Mouse (Mus musculus): ENCODE results near the gene Sema5b. TPM values are rescaled to one million over a fixed set of nuclear protein-coding genes. Genes with fewer than 3 reads are reported as not detected.

Gene Sema5b
- polyA plus RNA-seq, 1 experiment, result 64.3 TPM

DNA sequence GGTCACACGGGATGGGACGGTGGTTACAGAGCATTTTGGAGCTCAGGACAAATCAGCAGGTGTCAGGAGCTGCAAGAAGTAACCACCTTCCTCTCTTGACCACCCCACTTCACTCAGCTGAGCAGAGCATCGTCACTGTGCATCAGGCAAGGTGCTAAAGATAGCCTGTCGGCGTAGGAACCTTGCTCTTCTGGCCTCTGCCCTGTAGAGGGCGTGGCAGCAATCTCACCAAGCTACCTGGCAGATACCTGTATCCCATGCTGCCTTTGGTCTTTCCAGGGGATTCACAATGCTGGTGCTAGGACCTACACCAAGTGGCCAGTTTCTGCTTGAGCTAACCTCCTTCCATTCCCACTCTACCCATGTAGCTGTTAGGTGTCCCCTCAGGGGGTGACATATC lies 55.3 kb downstream of the Sema5b start:
- Histone ChIP-seq H3K4me1 (ENCODE audit: control insufficient read depth, insufficient read depth, low read length) (peaks cover 3% of the 10 kb centered on the region; the same call in 1 of the 2 replicates), H3K36me3 (ENCODE audit: control insufficient read depth, insufficient read depth, low read length) (no peaks in the 10 kb centered on the region), H3K27me3 (ENCODE audit: control insufficient read depth, insufficient read depth, low read length) (no peaks in the 10 kb centered on the region), H3K4me3 (ENCODE audit: control insufficient read depth, low read depth, low read length) (no peak overlapping the region), H3K27ac (ENCODE audit: control insufficient read depth, insufficient read depth, low read depth, low read length) (no peak overlapping the region)
- TF ChIP-seq POLR2A (IDR thresholded peaks at IDR 0.05; ENCODE audit: control insufficient read depth, low read depth, low read length), result no peak
- no peak for TF ChIP-seq CTCF (IDR thresholded peaks at IDR 0.05; ENCODE audit: control insufficient read depth, insufficient read depth, insufficient replicate concordance, low read depth, low read length)

DNA sequence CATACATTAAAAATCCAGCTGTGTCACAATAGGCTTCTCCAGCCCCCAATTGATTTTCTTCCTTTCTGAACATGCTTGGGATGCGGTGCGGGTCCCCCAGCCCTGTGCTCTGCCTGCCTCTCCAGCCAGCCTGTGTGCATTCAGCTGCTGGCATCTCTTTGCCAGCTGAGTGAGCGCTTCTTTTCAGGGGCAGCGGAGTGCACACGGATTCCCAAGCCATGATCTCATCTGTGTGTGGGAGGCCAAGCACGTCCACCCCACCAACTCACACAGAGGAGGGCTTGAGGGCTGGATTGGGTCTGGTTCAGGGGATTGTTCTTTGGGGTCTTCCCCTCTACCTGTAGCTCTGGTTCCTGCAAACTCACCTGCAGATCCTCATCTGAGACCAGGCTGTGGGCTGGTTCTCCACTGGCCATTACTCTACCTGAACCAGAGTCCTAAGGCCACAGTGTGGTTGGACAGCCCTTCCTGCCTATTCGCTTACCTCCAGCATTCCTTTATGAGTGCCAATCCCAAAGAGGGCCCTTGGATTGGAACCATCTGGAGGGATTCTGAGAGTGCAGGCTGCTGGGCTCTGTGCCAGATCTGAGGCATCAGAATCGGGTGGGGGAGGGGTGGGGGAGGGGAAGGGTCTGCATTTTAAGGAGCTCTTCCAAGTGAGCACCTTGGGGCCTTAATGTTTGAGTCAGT lies 55.9 kb downstream of the Sema5b start:
- Histone ChIP-seq H3K4me1 (ENCODE audit: control insufficient read depth, insufficient read depth, low read length) (peaks cover 3% of the 10 kb centered on the region; the same call in 1 of the 2 replicates), H3K4me3 (ENCODE audit: control insufficient read depth, low read depth, low read length) (no peak overlapping the region), H3K27me3 (ENCODE audit: control insufficient read depth, insufficient read depth, low read length) (no peaks in the 10 kb centered on the region), H3K27ac (ENCODE audit: control insufficient read depth, insufficient read depth, low read depth, low read length) (no peak overlapping the region), H3K36me3 (ENCODE audit: control insufficient read depth, insufficient read depth, low read length) (no peaks in the 10 kb centered on the region)
- TF ChIP-seq CTCF (IDR thresholded peaks at IDR 0.05; ENCODE audit: control insufficient read depth, insufficient read depth, insufficient replicate concordance, low read depth, low read length), result no peak
- TF ChIP-seq POLR2A (IDR thresholded peaks at IDR 0.05; ENCODE audit: control insufficient read depth, low read depth, low read length), result no peak

DNA sequence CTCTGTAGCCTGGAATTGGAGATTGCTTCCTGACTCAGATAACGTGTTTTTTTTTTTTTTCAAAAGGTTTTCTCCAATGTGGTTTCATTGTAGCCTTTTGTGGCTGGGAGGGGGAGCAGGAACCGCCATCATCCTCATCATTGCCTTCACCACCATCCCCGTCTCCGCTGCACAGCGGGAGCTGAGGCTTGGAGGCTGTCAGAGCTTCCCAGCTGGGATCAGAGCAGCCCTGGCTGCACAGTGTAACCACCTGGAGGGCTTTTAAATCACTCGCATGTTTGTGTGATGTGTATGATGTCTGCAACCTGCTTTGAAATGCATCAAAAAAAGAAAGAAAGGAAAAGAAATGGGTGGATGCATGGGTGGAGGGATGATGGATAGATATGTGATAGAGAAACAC lies 57.0 kb downstream of the Sema5b start:
- Histone ChIP-seq H3K4me3 (ENCODE audit: control insufficient read depth, low read depth, low read length) (no peak overlapping the region), H3K27me3 (ENCODE audit: control insufficient read depth, insufficient read depth, low read length) (no peaks in the 10 kb centered on the region), H3K36me3 (ENCODE audit: control insufficient read depth, insufficient read depth, low read length) (no peaks in the 10 kb centered on the region), H3K4me1 (ENCODE audit: control insufficient read depth, insufficient read depth, low read length) (peaks cover 3% of the 10 kb centered on the region; the same call in 1 of the 2 replicates), H3K27ac (ENCODE audit: control insufficient read depth, insufficient read depth, low read depth, low read length) (no peak overlapping the region)
- TF ChIP-seq CTCF (IDR thresholded peaks at IDR 0.05; ENCODE audit: control insufficient read depth, insufficient read depth, insufficient replicate concordance, low read depth, low read length) (no peak), POLR2A (IDR thresholded peaks at IDR 0.05; ENCODE audit: control insufficient read depth, low read depth, low read length) (no peak)

DNA sequence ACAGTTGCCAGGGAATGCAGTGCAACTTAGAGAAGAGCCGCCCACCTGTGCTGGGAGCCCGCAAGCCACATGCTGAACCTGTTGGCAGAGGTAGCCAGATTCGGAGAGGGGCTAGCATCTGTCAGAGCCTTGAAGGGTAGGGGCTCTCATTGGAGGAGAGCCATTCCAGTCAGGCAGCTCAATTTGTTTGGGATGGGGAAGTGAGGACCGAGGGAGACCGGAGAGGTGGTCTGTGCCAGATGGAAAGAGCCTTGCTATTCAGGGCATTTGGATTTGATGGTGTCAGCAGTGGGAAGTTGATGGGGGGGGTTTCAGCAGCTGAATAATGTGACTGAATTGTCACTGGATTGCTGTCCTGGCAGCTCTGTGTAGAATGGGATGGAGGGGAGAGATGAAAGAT lies 57.9 kb downstream of the Sema5b start:
- H3K36me3 ChIP-seq (ENCODE audit: control insufficient read depth, insufficient read depth, low read length), result no peaks in the 10 kb centered on the region
- peaks cover 3% of the 10 kb centered on the region; the same call in 1 of the 2 replicates for H3K4me1 ChIP-seq (ENCODE audit: control insufficient read depth, insufficient read depth, low read length)
- no peak overlapping the region for H3K27ac ChIP-seq (ENCODE audit: control insufficient read depth, insufficient read depth, low read depth, low read length)
- H3K4me3 ChIP-seq (ENCODE audit: control insufficient read depth, low read depth, low read length), result no peak overlapping the region
- no peaks in the 10 kb centered on the region for H3K27me3 ChIP-seq (ENCODE audit: control insufficient read depth, insufficient read depth, low read length)
- TF ChIP-seq CTCF (IDR thresholded peaks at IDR 0.05; ENCODE audit: control insufficient read depth, insufficient read depth, insufficient replicate concordance, low read depth, low read length) (no peak), POLR2A (IDR thresholded peaks at IDR 0.05; ENCODE audit: control insufficient read depth, low read depth, low read length) (no peak)

DNA sequence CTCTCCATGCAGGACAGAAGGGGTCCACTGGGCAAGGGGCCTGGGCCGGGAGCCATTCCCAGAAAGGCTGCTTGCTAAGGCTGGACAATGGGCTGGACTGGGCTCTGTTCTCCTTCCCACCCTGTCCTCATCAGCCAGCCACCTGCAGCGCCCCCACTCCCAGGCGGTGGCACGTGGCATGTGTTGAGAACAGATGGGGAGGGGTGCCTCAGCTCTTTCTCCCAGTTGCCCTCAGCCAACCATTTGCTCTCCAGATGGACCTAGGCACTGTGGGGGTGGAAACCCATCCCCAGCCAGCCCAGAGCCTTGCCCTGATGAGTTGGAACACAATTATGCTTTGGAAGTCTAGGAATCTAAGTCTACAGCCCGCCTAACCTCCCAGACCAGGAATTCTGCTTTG lies 59.3 kb downstream of the Sema5b start:
- H3K4me1 ChIP-seq (ENCODE audit: control insufficient read depth, insufficient read depth, low read length), result peaks cover 3% of the 10 kb centered on the region; the same call in 1 of the 2 replicates

DNA sequence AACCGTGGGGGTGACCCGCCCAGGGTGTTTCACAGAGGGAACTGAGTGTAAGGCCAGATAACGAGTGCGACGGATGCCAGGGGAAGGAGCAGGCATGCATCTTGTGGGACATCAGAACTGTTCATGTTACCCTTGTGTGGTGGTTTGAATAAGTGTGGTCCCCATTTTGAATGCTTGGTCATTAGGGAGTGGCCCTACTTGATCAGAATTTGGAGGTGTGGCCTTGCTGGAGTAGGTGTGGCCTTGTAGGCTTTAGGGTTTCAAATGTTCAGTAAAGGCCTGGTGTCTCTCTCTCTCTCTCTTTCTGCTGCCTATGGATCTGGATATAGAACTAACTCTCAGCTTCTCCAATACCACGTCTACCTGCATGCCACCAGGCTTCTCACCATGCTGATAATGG lies 60.5 kb downstream of the Sema5b start:
- no peak for TF ChIP-seq POLR2A (IDR thresholded peaks at IDR 0.05; ENCODE audit: control insufficient read depth, low read depth, low read length)
- no peak for TF ChIP-seq CTCF (IDR thresholded peaks at IDR 0.05; ENCODE audit: control insufficient read depth, insufficient read depth, insufficient replicate concordance, low read depth, low read length)
- H3K4me1 ChIP-seq (ENCODE audit: control insufficient read depth, insufficient read depth, low read length), result peaks cover 3% of the 10 kb centered on the region; the same call in 1 of the 2 replicates

More for the DNA sequence above, 59.3 kb downstream of the Sema5b start:
- H3K27ac ChIP-seq (ENCODE audit: control insufficient read depth, insufficient read depth, low read depth, low read length), result no peak overlapping the region
- H3K36me3 ChIP-seq (ENCODE audit: control insufficient read depth, insufficient read depth, low read length), result no peaks in the 10 kb centered on the region
- TF ChIP-seq POLR2A (IDR thresholded peaks at IDR 0.05; ENCODE audit: control insufficient read depth, low read depth, low read length) (no peak), CTCF (IDR thresholded peaks at IDR 0.05; ENCODE audit: control insufficient read depth, insufficient read depth, insufficient replicate concordance, low read depth, low read length) (no peak)
- H3K4me3 ChIP-seq (ENCODE audit: control insufficient read depth, low read depth, low read length), result no peak overlapping the region
- H3K27me3 ChIP-seq (ENCODE audit: control insufficient read depth, insufficient read depth, low read length), result no peaks in the 10 kb centered on the region

DNA sequence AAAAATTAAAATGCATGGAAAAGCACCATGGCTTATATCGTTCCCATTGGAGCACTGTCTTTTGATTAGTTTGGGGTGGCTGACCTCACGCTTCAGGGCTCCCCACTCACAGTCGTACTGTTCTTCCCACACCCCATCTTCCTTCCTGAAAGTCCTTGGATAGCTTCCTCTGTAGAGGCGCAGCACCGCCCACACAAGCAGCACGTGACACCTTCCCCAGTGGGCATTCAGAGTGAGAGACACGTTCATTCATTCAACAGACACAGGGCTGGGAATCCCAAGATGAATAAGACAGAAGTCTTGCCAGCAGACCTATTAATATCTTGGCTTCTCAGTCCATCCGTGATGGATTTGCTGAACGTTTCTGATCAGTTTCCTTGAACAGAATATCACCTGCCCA lies 61.6 kb downstream of the Sema5b start:
- H3K4me1 ChIP-seq (ENCODE audit: control insufficient read depth, insufficient read depth, low read length), result no peaks in the 10 kb centered on the region
- H3K27ac ChIP-seq (ENCODE audit: control insufficient read depth, insufficient read depth, low read depth, low read length), result no peak overlapping the region
- TF ChIP-seq POLR2A (IDR thresholded peaks at IDR 0.05; ENCODE audit: control insufficient read depth, low read depth, low read length) (no peak), CTCF (IDR thresholded peaks at IDR 0.05; ENCODE audit: control insufficient read depth, insufficient read depth, insufficient replicate concordance, low read depth, low read length) (no peak)

More for the DNA sequence above, 60.5 kb downstream of the Sema5b start:
- H3K4me3 ChIP-seq (ENCODE audit: control insufficient read depth, low read depth, low read length), result no peak overlapping the region
- no peak overlapping the region for H3K27ac ChIP-seq (ENCODE audit: control insufficient read depth, insufficient read depth, low read depth, low read length)
- no peaks in the 10 kb centered on the region for H3K27me3 ChIP-seq (ENCODE audit: control insufficient read depth, insufficient read depth, low read length)
- H3K36me3 ChIP-seq (ENCODE audit: control insufficient read depth, insufficient read depth, low read length), result no peaks in the 10 kb centered on the region

More for the DNA sequence above, 61.6 kb downstream of the Sema5b start:
- Histone ChIP-seq H3K36me3 (ENCODE audit: control insufficient read depth, insufficient read depth, low read length) (no peaks in the 10 kb centered on the region), H3K27me3 (ENCODE audit: control insufficient read depth, insufficient read depth, low read length) (no peaks in the 10 kb centered on the region), H3K4me3 (ENCODE audit: control insufficient read depth, low read depth, low read length) (no peak overlapping the region)

Measured in testis, adult 2 months (tissue).